Mouse (Mus musculus) forebrain, embryonic 10.5 days (tissue): ENCODE data around the gene Gm3854. TPM values are rescaled to one million over a fixed set of nuclear protein-coding genes. Genes with fewer than 3 reads are reported as not detected.

Source experiments
- DNase-seq: peaks from one replicate; pipeline ENCODE4 v3.0.0-alpha.2; 2017; ENCODE audit warnings: low spot score; ENCODE audit errors: extremely low spot score
- H3K27ac ChIP-seq: fragments of 300-500 bp; sonication (generic); 2 replicates; pipeline ENCODE4 v1.5.1; 2016; ENCODE audit warnings: mild to moderate bottlenecking
- H3K27me3 ChIP-seq: fragments of 300-500 bp; sonication (generic); 2 replicates; pipeline ENCODE4 v1.6.1; 2016; ENCODE audit warnings: mild to moderate bottlenecking; ENCODE audit not compliant: poor library complexity, severe bottlenecking
- H3K36me3 ChIP-seq: fragments of 300-500 bp; sonication (generic); replicated peaks from 2 replicates; pipeline ENCODE4 v1.6.1; 2016; ENCODE audit warnings: mild to moderate bottlenecking, moderate library complexity
- H3K4me1 ChIP-seq: fragments of 300-500 bp; sonication (generic); 2 replicates; pipeline ENCODE4 v1.6.1; 2016
- H3K4me3 ChIP-seq: fragments of 300-500 bp; sonication (generic); 2 replicates; pipeline ENCODE4 v1.5.1; 2016; ENCODE audit warnings: mild to moderate bottlenecking, moderate library complexity
- H3K9me3 ChIP-seq: fragments of 300-500 bp; sonication (generic); 2 replicates; pipeline ENCODE4 v1.6.1; 2016; ENCODE audit warnings: mild to moderate bottlenecking, moderate library complexity
- WGBS: fragments of 180-500 bp; shearing (Covaris S2); methylation state at CpG from one replicate; pipeline ENCODE4 v1.1.7; 2016; 5-methylcytosine and 5-hydroxymethylcytosine counted together
- polyA plus RNA-seq: library from polyadenylated mRNA; unstranded; fragments of >200 nt; fragmentation: Nextera tagmentation; extraction: Ambion mirVana; gene quantifications from 2 replicates; pipeline ENCODE4 v1.2.1, GENCODE M21; 2016

The Gm3854 gene
- polyA plus RNA-seq, 1 experiment from 2014 or later = 2.7 TPM

- Histone ChIP-seq H3K27me3 (no peaks in the 10 kb centered on the region), H3K4me3 (peak within 1 kb of the TSS; percentile 61), H3K4me1 (peaks cover 11% of the 10 kb centered on the region), H3K9me3 (0 out of 2 replicates have a peak, but pooled peaks cover 2% of the 10 kb centered on the region), H3K27ac (peak within 1 kb of the TSS; percentile 76), H3K36me3 (peaks cover 23% of the 10 kb centered on the region)
- peak; percentile 30 for DNase-seq
- WGBS = 28% methylated on average over 25 of the region's 25 CpGs
Observed at GRCm38 (mm10) chr7:6397996-6398975, 54.7 kb downstream of the Gm3854 start, which contains the start of gene Smim17. Gene Smim17, plus strand, starts transcription at chr7:6398715.

Other genes starting within 250 kb of the Gm3854 start
- gene Zfp787, start 187.8 kb upstream of the Gm3854 start, polyA plus RNA-seq = 23.7 and 24.4 TPM in 2 replicates
- gene Zfp444, start 171.5 kb upstream of the Gm3854 start, polyA plus RNA-seq = 69.8 and 78.2 TPM in 2 replicates
- gene Galp, start 146.7 kb upstream of the Gm3854 start, polyA plus RNA-seq = not detected in 2 replicates
- gene Zscan5b, start 121.5 kb upstream of the Gm3854 start, polyA plus RNA-seq = not detected in 2 replicates
- not detected in 2 replicates for gene Epp13, start 91.0 kb upstream of the Gm3854 start, polyA plus RNA-seq
- 6.3 and 6.6 TPM in 2 replicates for gene Zfp667, start 57.2 kb upstream of the Gm3854 start, polyA plus RNA-seq
- 6.0 and 6.8 TPM in 2 replicates for gene Zfp583, start 12.5 kb upstream of the Gm3854 start, polyA plus RNA-seq
- gene Zfp78, start 19.5 kb downstream of the Gm3854 start, polyA plus RNA-seq = 1.9 and 2.1 TPM in 2 replicates
- 9.3 and 10.9 TPM in 2 replicates for gene Zfp28, start 39.5 kb downstream of the Gm3854 start, polyA plus RNA-seq
- 0.34 and 0.90 TPM in 2 replicates for gene Smim17, start 55.0 kb downstream of the Gm3854 start, polyA plus RNA-seq
- not detected in 2 replicates for gene Gm20715, start 66.5 kb downstream of the Gm3854 start, polyA plus RNA-seq
- gene Olfr1344, start 94.9 kb downstream of the Gm3854 start, polyA plus RNA-seq = not detected in 2 replicates
- gene Olfr1336, start 112.4 kb downstream of the Gm3854 start, polyA plus RNA-seq = not detected in 2 replicates
- not detected in 2 replicates for gene Olfr1346, start 123.3 kb downstream of the Gm3854 start, polyA plus RNA-seq
- gene Olfr5, start 143.2 kb downstream of the Gm3854 start, polyA plus RNA-seq = not detected in 2 replicates
- gene Olfr1347, start 156.0 kb downstream of the Gm3854 start, polyA plus RNA-seq = not detected in 2 replicates
- gene Olfr1348, start 165.0 kb downstream of the Gm3854 start, polyA plus RNA-seq = not detected in 2 replicates
- gene Olfr1349, start 179.2 kb downstream of the Gm3854 start, polyA plus RNA-seq = 0.04 and 0.12 TPM in 2 replicates
- gene Olfr1350, start 221.1 kb downstream of the Gm3854 start, polyA plus RNA-seq = not detected in 2 replicates